Mouse (Mus musculus) heart, embryonic 15.5 days (tissue): ENCODE results near the gene Clpb. TPM values are rescaled to one million over a fixed set of nuclear protein-coding genes. Genes with fewer than 3 reads are reported as not detected.

Experiments
- ATAC-seq: fragments of 200-750 bp; cut with Nextera tagmentation; replicated peaks from 2 replicates; pipeline ENCODE4 v1.8.0; 2017; ENCODE audit warnings: low read depth, moderate TSS enrichment; ENCODE audit not compliant: insufficient number of reproducible peaks, insufficient read depth, low FRiP score
- H3K27ac ChIP-seq: fragments of 300-500 bp; sonication (generic); 2 replicates; pipeline ENCODE4 v1.5.1; 2015; ENCODE audit warnings: mild to moderate bottlenecking, inconsistent platforms
- H3K27me3 ChIP-seq: fragments of 300-500 bp; sonication (generic); 2 replicates; pipeline ENCODE4 v1.6.1; 2015; ENCODE audit warnings: inconsistent platforms
- H3K36me3 ChIP-seq: fragments of 300-500 bp; sonication (generic); 2 replicates; pipeline ENCODE4 v1.6.1; 2015; ENCODE audit warnings: mild to moderate bottlenecking, inconsistent platforms
- H3K4me1 ChIP-seq: fragments of 300-500 bp; sonication (generic); replicated peaks from 2 replicates; pipeline ENCODE4 v1.6.1; 2015; ENCODE audit warnings: inconsistent platforms
- H3K4me2 ChIP-seq: fragments of 300-500 bp; sonication (generic); 2 replicates; pipeline ENCODE4 v1.6.1; 2015; ENCODE audit warnings: inconsistent platforms, mild to moderate bottlenecking, moderate library complexity
- H3K4me3 ChIP-seq: fragments of 300-500 bp; sonication (generic); 2 replicates; pipeline ENCODE4 v1.5.1; 2015; ENCODE audit warnings: mild to moderate bottlenecking, inconsistent platforms
- H3K9ac ChIP-seq: fragments of 300-500 bp; sonication (generic); 2 replicates; pipeline ENCODE4 v1.6.1; 2015; ENCODE audit warnings: mild to moderate bottlenecking, inconsistent platforms
- H3K9me3 ChIP-seq: fragments of 300-500 bp; sonication (generic); replicated peaks from 2 replicates; pipeline ENCODE4 v1.6.1; 2016; ENCODE audit warnings: inconsistent platforms
- WGBS: fragments of 180-500 bp; shearing (Covaris S2); methylation state at CpG from one replicate; pipeline ENCODE4 v1.1.7; 2015; ENCODE audit warnings: mixed read lengths; 5-methylcytosine and 5-hydroxymethylcytosine counted together
- polyA plus RNA-seq: library from polyadenylated mRNA; unstranded; fragments of >200 nt; fragmentation: Nextera tagmentation; extraction: Ambion mirVana; gene quantifications from 2 replicates; pipeline ENCODE4 v1.2.1, GENCODE M21; 2015

The Clpb gene
- polyA plus RNA-seq, 1 experiment from 2014 or later = 43.8 TPM

DNA sequence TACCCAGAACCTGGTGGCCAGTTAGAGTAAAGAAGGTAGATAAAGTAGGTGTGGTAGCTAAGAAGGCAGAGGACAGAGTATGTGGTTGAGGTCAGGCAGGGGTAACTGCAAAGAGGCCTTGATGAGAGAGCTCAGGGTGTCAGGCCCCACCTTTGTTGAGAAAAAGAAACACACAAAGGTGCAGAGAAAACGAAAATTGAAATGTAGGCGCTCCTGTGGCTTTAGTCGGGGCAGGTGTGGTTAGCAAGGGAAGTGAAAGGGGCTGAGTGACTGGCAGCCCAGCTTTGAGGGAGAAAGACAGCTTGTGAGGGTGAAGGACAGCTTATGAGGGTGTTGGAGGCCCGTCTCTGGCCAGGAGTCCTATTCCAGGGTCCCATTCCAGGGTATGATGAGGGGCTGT, 28.9 kb upstream of the Clpb start:
- no peak overlapping the region for H3K27ac ChIP-seq
- H3K4me3 ChIP-seq = no peak overlapping the region
- H3K36me3 ChIP-seq = no peaks in the 10 kb centered on the region
- 69% methylated on average over 4 of the region's 4 CpGs for WGBS
- ATAC-seq = no peak
- no peaks in the 10 kb centered on the region for H3K9me3 ChIP-seq
- H3K4me2 ChIP-seq = no peak overlapping the region
- H3K27me3 ChIP-seq = no peaks in the 10 kb centered on the region
- H3K9ac ChIP-seq = no peak overlapping the region
- no peaks in the 10 kb centered on the region for H3K4me1 ChIP-seq

GRCm38 (mm10) chr7:101636056-101636455, 27.4 kb upstream of the Clpb start:
- no peaks in the 10 kb centered on the region for H3K36me3 ChIP-seq
- no peak overlapping the region for H3K9ac ChIP-seq
- WGBS = 70% methylated on average over 2 of the region's 2 CpGs
- H3K4me2 ChIP-seq = no peak overlapping the region
- H3K9me3 ChIP-seq = no peaks in the 10 kb centered on the region
- no peak overlapping the region for H3K4me3 ChIP-seq
- ATAC-seq = no peak
- no peak overlapping the region for H3K27ac ChIP-seq
- no peaks in the 10 kb centered on the region for H3K4me1 ChIP-seq
- H3K27me3 ChIP-seq = no peaks in the 10 kb centered on the region

DNA sequence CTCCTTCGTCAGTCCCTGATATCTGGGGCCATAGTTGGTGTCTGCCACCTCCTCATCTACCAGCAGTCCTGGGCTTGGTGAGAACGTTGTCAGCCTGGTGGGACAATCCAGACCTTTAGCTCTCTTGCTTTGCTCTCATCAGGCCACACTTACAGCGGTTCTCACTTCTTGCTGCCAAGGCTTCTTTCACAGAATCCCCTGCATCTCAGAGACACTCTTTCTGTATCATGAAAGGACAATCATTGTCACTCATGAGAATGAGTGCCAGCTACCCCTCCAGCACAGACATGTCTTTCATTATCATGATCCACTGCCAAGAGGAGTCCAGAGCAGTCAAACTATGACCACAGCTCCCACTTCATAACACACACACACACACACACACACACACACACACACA, 19.6 kb upstream of the Clpb start:
- Histone ChIP-seq H3K4me1 (no peaks in the 10 kb centered on the region), H3K27ac (no peak overlapping the region), H3K4me3 (no peak overlapping the region), H3K36me3 (no peaks in the 10 kb centered on the region), H3K4me2 (no peak overlapping the region), H3K27me3 (no peaks in the 10 kb centered on the region), H3K9me3 (no peaks in the 10 kb centered on the region), H3K9ac (no peak overlapping the region)
- ATAC-seq = no peak
- WGBS = 49% methylated on average over 3 of the region's 3 CpGs

- Histone ChIP-seq H3K9me3 (no peaks in the 10 kb centered on the region), H3K27me3 (no peaks in the 10 kb centered on the region), H3K27ac (no peak overlapping the region), H3K4me3 (no peak overlapping the region), H3K9ac (no peak overlapping the region), H3K36me3 (no peaks in the 10 kb centered on the region), H3K4me1 (no peaks in the 10 kb centered on the region), H3K4me2 (no peak overlapping the region)
- WGBS = 80% methylated on average over 9 of the region's 9 CpGs
- no peak for ATAC-seq
These were observed 13.7 kb upstream of the Clpb start for GRCm38 (mm10) chr7:101649729-101650128.

DNA sequence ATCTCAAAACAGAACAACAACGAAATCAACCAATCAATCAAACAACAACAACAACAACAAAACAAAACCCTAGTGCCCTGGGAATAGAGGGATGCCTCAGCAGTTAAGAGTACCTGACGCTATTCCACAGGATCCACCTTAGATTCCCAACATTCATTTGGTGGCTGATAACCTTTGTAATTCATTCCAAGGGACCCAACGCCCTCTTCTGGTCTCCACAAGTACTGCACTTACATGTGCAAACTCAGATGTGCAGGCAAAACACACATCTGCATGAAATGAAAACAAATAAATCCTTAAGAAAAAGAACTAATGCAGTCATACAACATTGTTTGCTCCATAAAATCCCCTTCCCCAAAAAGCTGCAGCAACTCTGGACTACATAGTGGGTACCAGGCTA, 12.9 kb upstream of the Clpb start:
- H3K4me1 ChIP-seq = no peaks in the 10 kb centered on the region
- H3K4me3 ChIP-seq = no peak overlapping the region
- H3K9me3 ChIP-seq = no peaks in the 10 kb centered on the region
- no peaks in the 10 kb centered on the region for H3K36me3 ChIP-seq
- H3K9ac ChIP-seq = no peak overlapping the region
- no peaks in the 10 kb centered on the region for H3K27me3 ChIP-seq
- H3K27ac ChIP-seq = no peak overlapping the region
- H3K4me2 ChIP-seq = no peak overlapping the region
- ATAC-seq = no peak
- WGBS = 29% methylated on average over 3 of the region's 3 CpGs

DNA sequence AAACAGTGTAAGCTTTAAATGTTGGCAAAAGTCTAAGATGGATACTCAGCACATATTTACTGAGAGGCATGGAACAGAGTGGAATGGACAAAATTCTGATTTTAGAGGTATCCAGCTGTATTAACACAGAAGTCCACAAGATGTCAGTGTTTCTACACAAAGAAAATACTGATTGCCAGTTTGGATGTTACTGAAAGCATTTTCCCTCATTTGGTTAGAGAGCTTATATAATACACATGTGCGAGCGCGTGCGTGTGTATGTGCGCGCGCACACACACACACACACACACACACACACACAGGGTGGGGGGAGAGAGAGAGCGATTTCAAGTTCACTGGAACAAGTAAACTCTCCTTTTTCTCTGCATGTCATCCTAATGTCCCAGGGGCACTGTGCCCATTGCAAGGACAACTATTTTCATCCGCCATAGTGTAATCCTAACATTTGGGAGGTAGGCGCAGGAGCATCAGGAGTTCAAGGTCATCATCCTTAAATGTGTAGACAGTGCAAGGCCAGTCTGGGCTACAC, 9.7 kb upstream of the Clpb start:
- H3K9ac ChIP-seq = no peak overlapping the region
- no peak for ATAC-seq
- H3K4me3 ChIP-seq = no peak overlapping the region

GRCm38 (mm10) chr7:101654936-101655335, 8.5 kb upstream of the Clpb start:
- H3K9ac ChIP-seq = no peak overlapping the region
- no peak overlapping the region for H3K4me2 ChIP-seq
- WGBS = 69% methylated on average over 4 of the region's 4 CpGs
- H3K9me3 ChIP-seq = no peaks in the 10 kb centered on the region
- H3K27me3 ChIP-seq = no peaks in the 10 kb centered on the region
- no peak for ATAC-seq
- H3K4me1 ChIP-seq = no peaks in the 10 kb centered on the region
- no peaks in the 10 kb centered on the region for H3K36me3 ChIP-seq
- no peak overlapping the region for H3K27ac ChIP-seq
- no peak overlapping the region for H3K4me3 ChIP-seq

More for the DNA sequence above, 9.7 kb upstream of the Clpb start:
- H3K4me1 ChIP-seq = no peaks in the 10 kb centered on the region
- H3K4me2 ChIP-seq = peak overlapping the region; percentile 39; the same call in 1 of the 2 replicates
- 41% methylated on average over 10 of the region's 10 CpGs for WGBS
- no peaks in the 10 kb centered on the region for H3K27me3 ChIP-seq
- no peak overlapping the region for H3K27ac ChIP-seq
- H3K36me3 ChIP-seq = no peaks in the 10 kb centered on the region
- H3K9me3 ChIP-seq = no peaks in the 10 kb centered on the region

DNA sequence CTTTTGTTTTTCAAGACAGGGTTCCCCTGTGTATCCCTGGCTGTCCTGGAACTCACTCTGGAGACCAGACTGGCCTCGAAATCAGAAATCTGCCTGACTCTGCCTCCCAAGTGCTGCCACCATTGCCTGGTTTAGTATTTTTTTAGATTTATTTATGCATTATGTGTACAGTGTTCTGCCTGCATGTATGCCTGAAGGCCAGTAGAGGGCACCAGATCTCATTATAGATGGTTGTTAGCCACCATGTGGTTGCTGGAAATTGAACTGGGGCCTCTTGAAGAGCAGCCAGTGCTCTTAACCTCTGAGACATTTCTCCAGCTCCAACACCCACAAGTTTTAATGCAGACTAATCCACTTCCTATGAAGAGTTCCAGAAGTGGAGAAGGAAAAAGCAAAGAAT, 1.4 kb upstream of the Clpb start:
- H3K4me3 ChIP-seq = no peak overlapping the region
- no peak overlapping the region for H3K9ac ChIP-seq
- H3K27ac ChIP-seq = no peak overlapping the region
- H3K9me3 ChIP-seq = no peaks in the 10 kb centered on the region
- no peaks in the 10 kb centered on the region for H3K27me3 ChIP-seq
- H3K36me3 ChIP-seq = no peaks in the 10 kb centered on the region
- 74% methylated on average over 1 of the region's 1 CpGs for WGBS
- no peak for ATAC-seq
- no peak overlapping the region for H3K4me2 ChIP-seq
- H3K4me1 ChIP-seq = peaks cover 12% of the 10 kb centered on the region

GRCm38 (mm10) chr7:101666581-101666980, 3.1 kb downstream of the Clpb start:
- Histone ChIP-seq H3K27me3 (no peaks in the 10 kb centered on the region), H3K4me1 (peaks cover 12% of the 10 kb centered on the region), H3K27ac (no peak overlapping the region), H3K4me3 (no peak overlapping the region), H3K9me3 (no peaks in the 10 kb centered on the region), H3K9ac (no peak overlapping the region), H3K36me3 (no peaks in the 10 kb centered on the region), H3K4me2 (no peak overlapping the region)
- 17% methylated on average over 3 of the region's 3 CpGs for WGBS
- no peak for ATAC-seq

DNA sequence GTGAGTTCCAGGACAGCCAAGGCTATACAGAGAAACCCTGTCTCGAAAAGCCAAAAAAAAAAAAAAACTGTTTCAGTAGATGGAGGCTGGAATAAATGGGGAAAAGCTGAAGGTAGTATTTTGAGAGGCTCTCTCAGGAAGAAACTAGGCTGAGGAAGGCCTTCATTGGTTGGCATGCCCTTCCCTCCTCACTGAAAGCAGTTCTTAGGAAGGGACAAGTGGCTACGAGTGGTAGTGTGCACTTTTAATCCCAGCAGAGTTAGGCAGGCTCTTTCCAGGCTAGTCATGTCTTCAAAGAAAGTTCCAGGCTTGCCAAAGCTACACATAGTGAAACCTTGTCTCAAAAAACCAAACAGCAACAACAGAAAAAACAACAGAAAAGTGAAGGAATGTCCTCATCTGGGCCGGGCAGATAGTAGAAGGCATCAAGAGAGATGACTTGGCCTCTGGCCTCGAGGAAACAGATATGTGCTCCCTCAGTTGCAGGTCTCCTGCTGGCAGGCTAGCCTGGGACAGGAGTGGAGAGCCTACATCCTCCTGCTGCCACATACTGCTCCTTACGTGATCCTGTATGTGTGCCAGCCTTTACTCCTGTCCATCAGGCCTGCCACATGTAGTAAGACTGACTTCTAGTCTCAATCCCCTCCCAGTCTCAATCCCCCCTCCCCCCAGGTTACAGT, 8.3 kb downstream of the Clpb start:
- WGBS = 71% methylated on average over 5 of the region's 5 CpGs
- H3K27ac ChIP-seq = no peak overlapping the region
- H3K36me3 ChIP-seq = no peaks in the 10 kb centered on the region
- H3K27me3 ChIP-seq = no peaks in the 10 kb centered on the region
- no peaks in the 10 kb centered on the region for H3K9me3 ChIP-seq
- H3K4me2 ChIP-seq = no peak overlapping the region
- ATAC-seq = no peak
- H3K4me1 ChIP-seq = peaks cover 21% of the 10 kb centered on the region
- H3K9ac ChIP-seq = no peak overlapping the region
- H3K4me3 ChIP-seq = no peak overlapping the region

DNA sequence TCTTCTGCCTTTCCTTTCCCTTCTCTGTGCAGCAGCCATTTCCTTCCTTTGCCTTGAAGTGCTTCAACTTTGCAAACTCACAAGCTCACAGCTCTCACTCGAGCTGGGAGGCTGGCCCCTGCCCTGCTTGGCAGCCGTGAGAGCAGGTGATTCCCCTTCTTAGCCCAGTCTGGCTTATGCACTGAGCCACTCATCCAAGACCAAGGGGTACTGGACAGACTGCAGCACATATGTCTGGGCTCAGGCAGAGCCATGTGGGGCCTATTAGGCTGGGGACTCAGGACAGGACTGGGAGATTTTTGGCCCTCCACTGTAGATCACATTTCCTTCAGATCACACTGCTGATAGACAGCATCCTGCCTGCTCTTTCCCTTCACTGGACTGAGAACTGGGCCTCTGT, 10.1 kb downstream of the Clpb start:
- WGBS = 17% methylated on average over 2 of the region's 2 CpGs
- H3K27ac ChIP-seq = 0 out of 2 replicates have a peak overlapping the region, but pooled peaks have one; percentile 13
- H3K4me2 ChIP-seq = no peak overlapping the region
- H3K4me3 ChIP-seq = no peak overlapping the region
- peak; percentile 53; the same call in 1 of the 2 replicates for ATAC-seq
- H3K4me1 ChIP-seq = peaks cover 26% of the 10 kb centered on the region
- no peaks in the 10 kb centered on the region for H3K9me3 ChIP-seq
- H3K9ac ChIP-seq = no peak overlapping the region
- no peaks in the 10 kb centered on the region for H3K36me3 ChIP-seq
- no peaks in the 10 kb centered on the region for H3K27me3 ChIP-seq
